Mouse (Mus musculus) left cerebral cortex, postnatal 10 days (tissue): ENCODE results near the gene Rbm12. TPM values are rescaled to one million over a fixed set of nuclear protein-coding genes. Genes with fewer than 3 reads are reported as not detected.
"Not testable (repeated sequence)": the region's sequence is repeated elsewhere in the genome, so short reads cannot be mapped to it uniquely, and the experiment has no call there.

Source experiments
- DNase-seq, 2 experiments: peaks; one replicate each; pipeline ENCODE4 v3.0.0; 2021 to 2022; ENCODE audit warnings: low spot score in 2 of 2, mixed read lengths in 1 of 2; ENCODE audit errors: extremely low spot score in 1 of 2
- intact Hi-C: fragments of 180-260 bp; cut with DNase I; formaldehyde crosslinking; loops from one replicate; pipeline ENCODE4 v1.15.1; 2025
- total RNA-seq, 2 experiments: library from RNA; stranded (reverse); gene quantifications; 2 replicates each; pipeline ENCODE4 v1.2.3; 2021

Rbm12 gene
- 10 to 100 TPM; 32.3 to 33.6 TPM for total RNA-seq

- DNase-seq: peak; percentile 86 to 96
- intact Hi-C loops: no loop called here
Measured at GRCm38 (mm10) chr2:156111358-156112079, at the start of gene Rbm12, which contains the start of gene Cpne1. Gene Rbm12 (minus strand): TSS chr2:156111978. Gene Cpne1 (minus strand): TSS chr2:156111965.

DNA sequence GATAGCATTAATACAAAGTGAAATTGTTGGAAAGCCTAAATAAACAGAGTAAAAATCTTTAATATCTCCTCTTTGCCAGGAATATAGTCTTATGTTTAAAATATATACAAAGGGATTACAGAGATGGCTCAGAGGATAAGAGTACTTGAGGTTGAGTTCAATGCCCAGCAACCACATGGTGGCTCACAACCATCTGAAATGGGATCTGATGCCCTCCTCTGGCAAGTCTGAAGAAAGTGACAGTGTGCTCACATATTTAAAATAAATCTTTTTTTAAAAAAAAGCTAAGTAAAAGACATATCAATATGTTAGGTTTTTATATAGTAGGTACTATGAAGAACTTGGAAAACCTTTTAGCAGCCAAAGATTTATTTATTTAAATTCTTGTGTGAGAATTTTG, 39.8 kb upstream of the Rbm12 start:
- no peak for DNase-seq
- intact Hi-C loops: no loop called here

DNA sequence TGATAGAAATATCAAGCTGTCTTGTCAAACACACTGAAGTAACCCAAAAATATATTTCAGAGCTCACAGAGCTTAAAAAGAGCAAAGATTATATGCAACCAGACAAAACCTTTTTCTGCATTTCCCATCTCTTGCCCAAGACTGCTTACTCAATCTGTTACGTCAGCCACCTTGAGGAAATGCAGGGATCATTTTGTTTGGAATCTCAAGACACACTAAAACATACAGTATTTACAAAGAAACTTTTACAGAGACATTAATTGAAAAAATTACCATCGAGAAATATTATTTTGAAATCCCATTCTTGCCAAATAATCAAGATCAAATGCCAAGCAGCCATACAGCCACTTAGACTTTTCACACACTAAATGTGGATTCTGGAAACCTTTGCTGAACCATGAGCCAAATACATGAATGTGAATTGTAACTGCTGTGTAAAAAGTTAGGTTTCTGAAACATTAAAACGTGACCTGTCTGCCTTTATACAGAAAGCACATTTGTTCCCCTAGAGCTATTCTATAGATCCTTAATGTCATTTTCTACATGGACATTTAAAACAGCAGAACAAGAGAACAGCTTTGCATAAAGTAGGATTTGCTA, 35.6 kb upstream of the Rbm12 start:
- intact Hi-C loops: loop anchor here (2.0 kb wide), 1 partner anchor 13 kb away; no protein-coding TSS in a partner anchor
- no peak for DNase-seq

- intact Hi-C loops: loop anchor here (2.0 kb wide), 1 partner anchor 14 kb away; no protein-coding TSS in a partner anchor
- DNase-seq: no peak
Measured at GRCm38 (mm10) chr2:156146272-156146989, 34.7 kb upstream of the Rbm12 start.

- DNase-seq: no peak
- intact Hi-C loops: loop anchor here (2.0 kb wide), 1 partner anchor 15 kb away; no protein-coding TSS in a partner anchor
Measured at GRCm38 (mm10) chr2:156145486-156146130, 33.8 kb upstream of the Rbm12 start.

DNA sequence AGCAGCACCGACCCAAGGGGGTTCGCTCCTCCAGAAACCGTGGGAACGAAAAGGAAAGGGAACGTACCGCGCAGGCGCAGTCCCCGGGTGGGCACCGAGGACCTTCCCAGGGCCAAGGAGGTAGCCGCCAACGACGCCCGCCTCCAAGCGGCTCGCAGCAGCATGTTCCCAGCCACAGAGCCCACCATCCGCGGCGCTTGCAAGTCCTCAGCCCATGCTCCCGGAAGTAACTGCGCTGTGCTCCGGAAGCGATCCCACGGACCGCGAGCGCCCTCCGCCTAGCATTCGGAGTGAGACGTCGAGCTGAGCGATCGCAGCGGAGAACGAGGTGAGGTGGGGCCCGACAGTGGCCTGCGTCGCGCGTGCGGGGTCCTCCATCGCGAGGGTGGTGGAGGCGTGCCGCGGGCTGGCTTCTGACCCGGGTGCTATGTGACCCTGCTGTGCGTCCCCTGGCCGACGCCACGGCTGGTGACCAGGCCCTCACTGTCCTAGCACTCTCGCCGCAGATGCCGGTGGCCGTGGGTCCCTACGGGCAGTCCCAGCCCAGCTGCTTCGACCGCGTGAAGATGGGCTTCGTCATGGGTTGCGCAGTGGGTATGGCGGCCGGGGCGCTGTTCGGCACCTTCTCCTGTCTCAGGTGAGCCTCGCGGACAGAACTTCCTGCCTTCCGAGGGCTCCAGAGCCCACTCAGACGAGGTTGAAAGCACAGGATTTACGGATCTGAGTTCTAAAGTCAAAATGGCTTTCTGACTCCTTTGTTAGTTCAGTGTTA, 32.4 kb upstream of the Rbm12 start, which contains the start of the genes Romo1 and Nfs1:
TSS of gene Romo1 (plus strand) at position 87 of the 772 bp plus-strand sequence.
TSS of gene Nfs1 (minus strand) at position 234 of the 772 bp plus-strand sequence.
- intact Hi-C loops: loop anchor here (5.0 kb wide), 1 partner anchor 177 kb away; no protein-coding TSS in a partner anchor
- peak; percentile 95 to 97 for DNase-seq

GRCm38 (mm10) chr2:156143367-156143766, 31.6 kb upstream of the Rbm12 start:
- no peak for DNase-seq
- intact Hi-C loops: loop anchor here (5.0 kb wide), 1 partner anchor 176 kb away; no protein-coding TSS in a partner anchor

GRCm38 (mm10) chr2:156142820-156143219, 31.0 kb upstream of the Rbm12 start:
- intact Hi-C loops: loop anchor here (5.0 kb wide), 1 partner anchor 176 kb away; no protein-coding TSS in a partner anchor
- DNase-seq: no peak

DNA sequence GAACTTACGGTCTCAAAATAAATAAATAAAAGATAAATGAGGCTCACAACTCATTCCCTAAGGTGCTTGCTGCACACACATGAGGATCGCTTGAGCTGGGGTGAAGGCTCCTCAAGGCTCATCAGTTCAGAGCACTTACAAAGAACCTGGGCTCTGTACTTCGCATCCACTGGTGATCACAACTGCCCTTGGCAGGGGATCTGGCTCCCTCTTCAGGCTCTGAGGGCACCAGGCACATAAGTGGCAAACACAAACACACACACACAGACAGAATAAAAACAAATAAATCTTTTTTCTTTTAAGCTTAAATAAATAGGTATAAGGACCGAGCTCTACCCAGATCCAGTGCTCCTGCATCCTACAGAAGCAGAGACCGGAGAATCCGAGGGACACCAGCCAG, 23.9 kb upstream of the Rbm12 start:
- DNase-seq: no peak
- intact Hi-C loops: no loop called here

GRCm38 (mm10) chr2:156134161-156134560, 22.4 kb upstream of the Rbm12 start:
- DNase-seq: no peak
- intact Hi-C loops: no loop called here

DNA sequence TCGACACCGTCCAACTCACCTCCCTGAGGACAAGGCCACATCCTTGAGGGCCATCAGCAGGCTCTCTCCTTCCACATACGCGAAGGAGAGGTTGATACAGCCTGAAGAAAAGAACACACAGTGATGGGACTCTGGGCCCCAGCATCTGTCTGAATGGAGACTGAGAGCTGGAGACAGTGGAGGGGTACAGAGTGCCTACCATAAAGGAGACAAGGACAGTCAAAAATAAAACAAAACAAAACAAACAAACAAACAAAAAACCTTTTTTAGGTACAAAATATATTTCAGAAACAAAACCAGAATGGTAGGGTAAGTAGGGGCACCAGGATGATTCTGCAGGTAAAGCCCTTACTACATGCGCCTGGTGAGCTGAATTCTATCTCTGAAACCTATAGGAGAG, 15.2 kb upstream of the Rbm12 start, which contains the start of gene Gm28036:
TSS of gene Gm28036 (minus strand) at position 101 of the 400 bp plus-strand sequence.
- intact Hi-C loops: no loop called here
- no peak for DNase-seq

GRCm38 (mm10) chr2:156123731-156124130, 12.0 kb upstream of the Rbm12 start:
- intact Hi-C loops: no loop called here
- no peak for DNase-seq

DNA sequence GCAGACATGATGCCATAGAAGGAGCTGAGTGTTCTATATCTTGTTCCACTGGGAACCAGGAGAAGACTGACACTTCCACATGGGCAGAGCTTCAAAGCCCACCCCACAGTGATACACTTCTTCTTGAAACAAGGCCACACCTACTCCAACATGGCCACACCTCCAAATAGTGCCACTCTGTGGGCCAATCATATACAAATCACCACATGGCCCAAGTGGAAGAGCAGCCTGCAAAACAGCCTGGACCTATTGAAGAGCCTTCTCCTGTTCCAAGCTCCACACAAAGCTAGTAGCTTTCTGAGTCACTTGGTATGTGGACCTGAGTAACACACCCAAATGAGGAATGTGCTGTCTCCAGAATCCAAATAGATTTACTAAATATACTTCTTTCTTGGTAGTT, 7.8 kb upstream of the Rbm12 start:
- no peak for DNase-seq
- intact Hi-C loops: no loop called here

- not testable (repeated sequence) for DNase-seq
Measured at GRCm38 (mm10) chr2:156112080-156112423, 274 bp upstream of the Rbm12 start.

DNA sequence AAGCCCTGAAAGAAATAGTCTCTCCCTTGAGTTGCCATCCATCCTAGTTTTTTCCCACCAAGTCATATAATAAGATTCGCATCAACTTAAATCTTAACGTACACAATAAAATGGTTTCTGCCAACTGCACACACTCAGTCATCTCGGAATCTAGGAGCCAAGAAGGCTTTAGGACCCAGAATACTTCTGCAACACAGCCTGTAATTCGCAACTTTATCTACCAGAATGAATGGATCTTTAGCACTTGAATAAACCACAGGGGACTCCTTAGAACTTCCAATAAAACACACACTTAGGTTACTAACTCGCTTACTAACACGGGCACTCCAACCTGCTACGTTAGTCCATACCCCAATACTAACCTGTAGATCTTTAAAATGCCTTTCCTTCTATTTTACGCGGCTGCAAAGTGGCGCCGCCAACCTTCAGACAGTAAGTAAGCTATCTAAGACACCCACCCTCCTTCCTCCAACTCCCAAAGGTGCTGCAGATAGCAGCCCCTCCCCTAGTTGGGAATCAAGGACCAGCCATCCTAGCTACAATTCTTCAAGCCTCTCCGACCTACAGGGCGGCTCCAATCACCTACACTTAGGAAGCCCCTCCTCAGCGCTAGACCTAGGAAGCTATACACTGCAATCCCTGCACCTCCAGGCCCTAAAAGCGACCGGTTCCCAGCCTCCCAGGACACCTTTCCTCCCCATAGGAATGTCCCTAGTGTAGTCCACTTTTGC, 986 bp downstream of the Rbm12 start:
- no peak for DNase-seq
- intact Hi-C loops: no loop called here

More at GRCm38 (mm10) chr2:156112080-156112423, 274 bp upstream of the Rbm12 start:
- intact Hi-C loops: not testable (repeated sequence)

DNA sequence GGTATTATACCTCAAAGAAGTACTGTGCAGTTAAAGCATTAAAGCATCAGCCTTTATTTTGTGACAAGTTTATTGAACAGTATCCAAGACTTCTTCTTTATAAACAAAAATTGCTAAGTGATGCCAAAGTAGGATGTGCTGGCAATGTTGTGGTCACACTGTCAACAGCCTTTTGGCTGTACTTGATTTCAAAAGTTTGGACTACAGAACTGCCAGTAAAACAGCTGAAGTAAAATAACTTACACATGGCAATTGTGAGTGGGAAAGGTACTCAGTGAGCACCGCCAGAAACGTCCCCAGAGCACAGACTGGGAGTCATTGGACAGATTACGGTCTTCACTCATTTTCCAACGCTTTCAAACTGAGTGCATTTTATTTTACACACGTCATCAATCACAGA, 19.9 kb downstream of the Rbm12 start:
- intact Hi-C loops: no loop called here
- no peak for DNase-seq

GRCm38 (mm10) chr2:156089799-156090198, 22.0 kb downstream of the Rbm12 start:
- intact Hi-C loops: no loop called here
- no peak for DNase-seq
